Mouse (Mus musculus): ENCODE data around the gene Bloc1s1.

DNA sequence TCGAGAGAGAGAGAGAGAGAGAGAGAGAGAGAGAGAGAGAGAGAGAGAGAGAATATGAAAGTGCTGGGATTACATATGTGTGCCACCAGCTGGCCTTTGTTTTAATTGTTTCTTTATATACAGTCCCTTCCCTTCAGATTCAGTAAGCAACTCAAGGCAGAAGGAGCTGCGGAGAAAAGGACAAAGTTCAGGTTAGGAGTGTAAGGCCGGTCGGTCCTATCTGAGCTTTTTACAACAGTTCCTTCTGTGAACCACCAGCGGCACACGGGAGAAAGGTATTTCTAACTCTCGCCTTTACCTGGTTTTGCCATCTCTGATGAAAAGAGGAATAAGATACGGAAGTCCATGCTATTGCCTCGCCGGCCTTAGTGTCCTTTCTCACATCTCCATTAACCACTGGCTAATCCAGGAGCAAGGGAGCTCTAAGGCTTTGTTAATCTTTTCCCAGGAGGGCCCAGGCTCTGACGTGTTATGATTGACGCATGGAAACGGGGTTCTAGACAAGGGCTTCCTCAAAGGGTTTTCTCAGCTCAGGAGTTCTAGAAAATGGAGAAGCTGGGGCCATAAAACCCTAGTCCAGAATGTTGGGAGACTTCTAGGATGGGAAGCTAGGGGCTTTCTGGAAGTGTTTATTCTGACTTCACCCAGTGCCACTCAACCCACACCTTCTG lies 14.9 kb downstream of the Bloc1s1 start:
- TF ChIP-seq CTCF (IDR thresholded peaks at IDR 0.05; ENCODE audit: low read depth) (no peak), EP300 (IDR thresholded peaks at IDR 0.05; ENCODE audit: low read depth) (no peak)

All from liver, embryonic 14.5 days (tissue).